Mouse (Mus musculus) stomach, embryonic 14.5 days (tissue): ENCODE measurements around the gene Phf1. TPM values are rescaled to one million over a fixed set of nuclear protein-coding genes. Genes with fewer than 3 reads are reported as not detected.

ENCODE experiments used
- ATAC-seq: fragments of 200-750 bp; cut with Nextera tagmentation; 2 replicates; pipeline ENCODE4 v1.8.0; 2017; ENCODE audit warnings: low read depth, moderate TSS enrichment; ENCODE audit not compliant: insufficient number of reproducible peaks, insufficient read depth, low FRiP score
- H3K27ac ChIP-seq: fragments of 300-500 bp; sonication (generic); 2 replicates; pipeline ENCODE4 v1.5.1; 2014; ENCODE audit warnings: mild to moderate bottlenecking, low read length, moderate library complexity, mixed read lengths
- H3K27me3 ChIP-seq: fragments of 300-500 bp; sonication (generic); 2 replicates; pipeline ENCODE4 v1.6.1; 2014; ENCODE audit warnings: low read length, control low read depth, mixed read lengths; ENCODE audit not compliant: control insufficient read depth, insufficient read depth
- H3K36me3 ChIP-seq: fragments of 300-500 bp; sonication (generic); 2 replicates; pipeline ENCODE4 v1.6.1; 2014; ENCODE audit warnings: mild to moderate bottlenecking, control low read depth, low read length, moderate library complexity, mixed read lengths; ENCODE audit not compliant: control insufficient read depth, insufficient read depth
- H3K4me1 ChIP-seq: fragments of 300-500 bp; sonication (generic); 2 replicates; pipeline ENCODE4 v1.6.1; 2014; ENCODE audit warnings: low read length, control low read depth, mixed read lengths; ENCODE audit not compliant: control insufficient read depth, insufficient read depth
- H3K4me2 ChIP-seq: fragments of 300-500 bp; sonication (generic); replicated peaks from 2 replicates; pipeline ENCODE4 v1.6.1; 2014; ENCODE audit warnings: low read depth, low read length, control low read depth
- H3K4me3 ChIP-seq: fragments of 300-500 bp; sonication (generic); 2 replicates; pipeline ENCODE4 v1.5.1; 2014; ENCODE audit warnings: low read depth, low read length, control low read depth
- H3K9ac ChIP-seq: fragments of 300-500 bp; sonication (generic); replicated peaks from 2 replicates; pipeline ENCODE4 v1.6.1; 2014; ENCODE audit warnings: low read depth, mild to moderate bottlenecking, control low read depth, low read length, moderate library complexity, mixed read lengths
- H3K9me3 ChIP-seq: fragments of 300-500 bp; sonication (generic); 2 replicates; pipeline ENCODE4 v1.6.1; 2016; ENCODE audit warnings: low read depth, low read length, control low read depth; ENCODE audit not compliant: control insufficient read depth
- WGBS: fragments of 180-500 bp; shearing (Covaris S2); extraction: QIAGEN DNeasy Blood & Tissue Kit; methylation state at CpG from one replicate; pipeline ENCODE4 v1.1.7; 2014; 5-methylcytosine and 5-hydroxymethylcytosine counted together
- polyA plus RNA-seq: library from polyadenylated mRNA; unstranded; fragments of >200 nt; fragmentation: Nextera tagmentation; extraction: Ambion mirVana; gene quantifications from 2 replicates; pipeline ENCODE4 v1.2.1, GENCODE M21; 2014

Gene Phf1
- polyA plus RNA-seq, 1 experiment from 2014 or later = 8.9 TPM

- 0 out of 2 replicates have a peak, but pooled peaks cover 4% of the 10 kb centered on the region for H3K36me3 ChIP-seq
- H3K27ac ChIP-seq = no peak overlapping the region
- peaks cover 55% of the 10 kb centered on the region for H3K4me1 ChIP-seq
- no peak for ATAC-seq
- H3K4me2 ChIP-seq = peak overlapping the region; percentile 58
- no peaks in the 10 kb centered on the region for H3K9me3 ChIP-seq
- H3K27me3 ChIP-seq = no peaks in the 10 kb centered on the region
- peak overlapping the region; percentile 23 for H3K4me3 ChIP-seq
- peak overlapping the region; percentile 10; the same call in 1 of the 2 replicates for H3K9ac ChIP-seq
- 21% methylated on average over 7 of the region's 7 CpGs for WGBS
These were observed 17.9 kb downstream of the Phf1 start for GRCm38 (mm10) chr17:26950560-26951288.

GRCm38 (mm10) chr17:26951406-26951805 is 18.6 kb downstream of the Phf1 start:
- 0% methylated on average over 11 of the region's 11 CpGs for WGBS
- Histone ChIP-seq H3K4me1 (peaks cover 49% of the 10 kb centered on the region), H3K4me3 (peak overlapping the region; percentile 23), H3K9me3 (no peaks in the 10 kb centered on the region), H3K36me3 (peaks cover 8% of the 10 kb centered on the region; the same call in 1 of the 2 replicates), H3K9ac (peak overlapping the region; percentile 10; the same call in 1 of the 2 replicates), H3K27ac (no peak overlapping the region), H3K27me3 (no peaks in the 10 kb centered on the region), H3K4me2 (peak overlapping the region; percentile 58)
- peak; percentile 29; the same call in 1 of the 2 replicates for ATAC-seq

- H3K4me1 ChIP-seq = peaks cover 44% of the 10 kb centered on the region
- 10% methylated on average over 22 of the region's 23 CpGs for WGBS
- peaks cover 15% of the 10 kb centered on the region; the same call in 1 of the 2 replicates for H3K36me3 ChIP-seq
- no peak overlapping the region for H3K9ac ChIP-seq
- ATAC-seq = no peak; the same call in 1 of the 2 replicates
- H3K9me3 ChIP-seq = no peaks in the 10 kb centered on the region
- H3K27me3 ChIP-seq = no peaks in the 10 kb centered on the region
- H3K4me2 ChIP-seq = peak overlapping the region; percentile 58
- H3K4me3 ChIP-seq = peak overlapping the region; percentile 23
- no peak overlapping the region for H3K27ac ChIP-seq
These were observed 19.4 kb downstream of the Phf1 start for GRCm38 (mm10) chr17:26951952-26952877.

- ATAC-seq = no peak
- peaks cover 23% of the 10 kb centered on the region for H3K36me3 ChIP-seq
- peaks cover 38% of the 10 kb centered on the region for H3K4me1 ChIP-seq
- 33% methylated on average over 6 of the region's 6 CpGs for WGBS
- H3K9ac ChIP-seq = no peak overlapping the region
- no peaks in the 10 kb centered on the region for H3K9me3 ChIP-seq
- no peak overlapping the region for H3K4me3 ChIP-seq
- H3K27me3 ChIP-seq = no peaks in the 10 kb centered on the region
- H3K4me2 ChIP-seq = no peak overlapping the region; the same call in 1 of the 2 replicates
- H3K27ac ChIP-seq = no peak overlapping the region
These were observed 20.3 kb downstream of the Phf1 start for GRCm38 (mm10) chr17:26953201-26953600.

- no peak overlapping the region; the same call in 1 of the 2 replicates for H3K4me2 ChIP-seq
- no peaks in the 10 kb centered on the region for H3K9me3 ChIP-seq
- ATAC-seq = no peak
These were observed 20.9 kb downstream of the Phf1 start for GRCm38 (mm10) chr17:26953726-26954125.

GRCm38 (mm10) chr17:26956309-26956708 is 23.5 kb downstream of the Phf1 start:
- Histone ChIP-seq H3K36me3 (peaks cover 34% of the 10 kb centered on the region), H3K4me2 (no peak overlapping the region), H3K9me3 (no peaks in the 10 kb centered on the region), H3K4me3 (no peak overlapping the region), H3K27me3 (no peaks in the 10 kb centered on the region), H3K27ac (no peak overlapping the region), H3K9ac (no peak overlapping the region), H3K4me1 (peaks cover 15% of the 10 kb centered on the region)
- 68% methylated on average over 5 of the region's 5 CpGs for WGBS
- ATAC-seq = no peak

More at GRCm38 (mm10) chr17:26953726-26954125, 20.9 kb downstream of the Phf1 start:
- Histone ChIP-seq H3K9ac (no peak overlapping the region), H3K4me3 (no peak overlapping the region), H3K27ac (no peak overlapping the region), H3K4me1 (peaks cover 38% of the 10 kb centered on the region), H3K36me3 (peaks cover 25% of the 10 kb centered on the region), H3K27me3 (no peaks in the 10 kb centered on the region)
- 21% methylated on average over 11 of the region's 16 CpGs for WGBS

GRCm38 (mm10) chr17:26956895-26957294 is 24.0 kb downstream of the Phf1 start:
- no peaks in the 10 kb centered on the region for H3K27me3 ChIP-seq
- H3K9me3 ChIP-seq = no peaks in the 10 kb centered on the region
- peaks cover 11% of the 10 kb centered on the region for H3K4me1 ChIP-seq
- H3K27ac ChIP-seq = no peak overlapping the region
- no peak overlapping the region for H3K4me2 ChIP-seq
- WGBS = 87% methylated on average over 18 of the region's 18 CpGs
- H3K4me3 ChIP-seq = no peak overlapping the region
- no peak for ATAC-seq
- no peak overlapping the region for H3K9ac ChIP-seq
- H3K36me3 ChIP-seq = peaks cover 38% of the 10 kb centered on the region

GRCm38 (mm10) chr17:26957872-26958271 is 25.0 kb downstream of the Phf1 start:
- Histone ChIP-seq H3K4me2 (no peak overlapping the region), H3K9me3 (no peaks in the 10 kb centered on the region), H3K4me3 (no peak overlapping the region), H3K27me3 (no peaks in the 10 kb centered on the region), H3K27ac (no peak overlapping the region), H3K36me3 (peaks cover 46% of the 10 kb centered on the region), H3K9ac (no peak overlapping the region), H3K4me1 (peaks cover 4% of the 10 kb centered on the region; the same call in 1 of the 2 replicates)
- ATAC-seq = no peak
- 91% methylated on average over 5 of the region's 5 CpGs for WGBS
